Mouse (Mus musculus) large intestine, adult 2 months (tissue): Measurements from ENCODE around the gene Kdm5a. TPM values are rescaled to one million over a fixed set of nuclear protein-coding genes. Genes with fewer than 3 reads are reported as not detected.

Experiments
- DNase-seq: peaks from one replicate; pipeline ENCODE4 v3.0.0-alpha.2; 2012; ENCODE audit warnings: low read depth, low spot score
- WGBS: fragments of 180-500 bp; shearing (Covaris S2); methylation state at CpG from one replicate; pipeline ENCODE4 v1.1.7; 2018; 5-methylcytosine and 5-hydroxymethylcytosine counted together
- polyA plus RNA-seq: library from polyadenylated mRNA; depleted of rRNA; stranded (reverse); fragments of >200 nt; gene quantifications from 2 replicates; pipeline ENCODE4 v1.2.3, GENCODE M21; 2012; rRNA removed

Kdm5a gene
- polyA plus RNA-seq, result 2.1 and 4.0 TPM in 2 replicates

DNA sequence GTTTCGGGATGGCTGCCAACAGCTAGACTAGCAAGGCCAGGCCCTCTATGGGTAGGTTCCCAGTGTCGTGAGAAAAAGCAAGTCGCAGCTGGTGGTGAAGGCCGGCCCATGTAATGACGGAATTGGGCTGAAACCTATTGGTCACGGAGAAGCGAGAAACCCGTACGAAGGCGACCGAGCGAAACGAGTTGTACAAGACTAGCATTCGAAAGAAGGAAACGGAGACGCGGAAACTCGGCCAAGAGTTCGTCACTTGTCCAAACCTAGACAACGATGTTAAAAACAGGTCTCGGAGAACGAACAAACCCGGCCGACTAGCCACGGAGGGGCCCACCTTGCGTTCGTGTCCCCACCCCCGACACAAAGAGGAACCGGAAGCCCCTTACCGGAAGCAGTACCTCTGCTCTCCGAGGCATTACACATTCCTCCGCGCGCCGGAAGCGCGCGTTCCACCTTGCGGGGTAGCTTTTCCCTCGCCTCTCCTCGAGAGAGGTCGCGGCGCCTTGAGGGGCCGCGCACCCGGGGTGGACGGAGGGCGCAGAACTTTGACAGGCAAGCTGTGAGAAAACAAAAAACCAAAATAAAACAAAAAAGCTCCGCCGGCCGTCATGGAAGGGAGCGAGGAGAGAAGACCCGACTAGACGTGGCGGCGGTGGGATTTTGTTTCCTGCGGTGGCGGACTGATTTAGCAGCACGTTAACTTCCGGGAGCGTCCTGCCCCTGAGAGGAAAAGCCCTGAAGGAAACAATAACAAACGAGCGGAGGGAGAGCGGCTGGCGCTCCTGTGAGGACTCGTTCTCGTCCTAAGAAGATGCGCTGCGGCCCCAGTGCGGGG, at the start of gene Kdm5a, which contains the start of gene Ccdc77:
TSS of gene Kdm5a (plus strand) at position 437 of the 835 bp plus-strand sequence.
TSS of gene Ccdc77 (minus strand) at position 687 of the 835 bp plus-strand sequence.
- WGBS, result under 1% methylated on average over 71 of the region's 71 CpGs
- peak; percentile 90 for DNase-seq

DNA sequence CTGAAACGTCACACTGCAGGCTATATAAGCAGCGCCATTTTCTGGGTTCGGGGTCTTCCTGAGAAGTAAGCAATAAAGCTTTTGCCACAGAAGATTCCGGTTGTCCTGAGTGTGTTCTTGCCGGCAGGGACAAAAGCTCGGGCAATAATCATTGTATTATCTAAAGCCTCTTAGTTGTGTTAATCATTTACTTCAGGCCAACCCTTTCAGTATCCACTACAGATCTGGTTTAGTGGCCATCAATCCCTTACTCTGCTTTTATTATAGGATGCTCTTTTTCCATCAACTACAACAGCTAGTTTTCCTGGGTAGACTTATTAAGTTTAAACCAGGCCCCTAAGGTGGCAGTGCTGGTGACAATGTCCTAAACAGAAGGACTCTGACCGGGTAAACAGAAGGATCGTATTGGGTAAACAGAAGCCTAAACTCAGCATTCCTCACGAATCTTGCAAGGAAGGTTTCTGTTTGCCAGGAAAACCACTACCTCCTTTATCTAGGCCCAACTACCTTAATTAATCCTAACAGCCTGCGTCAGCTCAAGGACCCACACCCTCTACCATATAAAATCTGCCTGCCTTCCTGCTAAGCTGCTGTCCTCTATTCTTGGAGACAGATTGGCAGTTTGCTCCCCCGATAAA, 45.5 kb upstream of the Kdm5a start:
- no peak for DNase-seq

GRCm38 (mm10) chr6:120319129-120319528, 44.8 kb upstream of the Kdm5a start:
- WGBS, result 39% methylated on average over 9 of the region's 9 CpGs
- DNase-seq, result no peak

More for the DNA sequence above, 45.5 kb upstream of the Kdm5a start:
- 26% methylated on average over 11 of the region's 11 CpGs for WGBS

DNA sequence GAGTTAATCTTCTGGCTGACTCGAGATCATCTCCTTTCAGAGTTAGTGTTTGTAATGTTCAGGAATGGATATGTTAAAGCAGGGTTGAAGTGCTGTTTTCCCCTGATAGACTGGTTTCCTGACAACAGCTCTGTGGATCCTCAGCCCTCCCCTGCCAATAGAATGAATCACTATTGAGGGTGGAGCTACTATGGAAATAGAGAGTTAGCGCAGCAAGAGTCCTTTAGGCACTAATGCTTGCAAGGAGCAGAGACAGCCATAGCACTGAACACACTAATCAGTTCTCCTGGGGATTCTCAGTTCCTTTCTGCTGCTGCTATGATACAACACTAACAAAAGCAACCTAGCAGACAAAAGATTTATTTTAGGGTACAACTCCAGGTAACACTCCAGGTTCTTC, 43.6 kb upstream of the Kdm5a start:
- WGBS, result 51% methylated on average over 2 of the region's 2 CpGs
- DNase-seq, result no peak

GRCm38 (mm10) chr6:120324295-120324927, 39.5 kb upstream of the Kdm5a start:
- 32% methylated on average over 6 of the region's 6 CpGs for WGBS
- no peak for DNase-seq

DNA sequence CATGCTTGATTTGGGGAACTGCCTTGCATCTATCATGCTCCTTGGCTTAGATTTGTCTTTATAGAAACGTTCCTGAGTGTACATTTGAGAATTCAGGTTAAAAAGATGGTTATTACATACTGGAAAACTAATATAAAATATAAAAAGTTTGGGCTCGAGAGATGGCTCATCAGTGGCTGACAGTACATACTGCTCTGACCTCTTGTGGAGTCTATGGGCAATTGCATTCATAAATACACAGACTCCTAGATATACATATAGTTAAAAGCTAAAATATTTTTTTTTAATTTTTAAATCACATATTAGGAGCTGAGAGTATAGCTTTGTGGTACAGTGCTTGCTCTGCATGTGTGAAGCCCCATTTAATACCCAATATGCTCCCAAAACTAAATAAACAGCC, 31.6 kb upstream of the Kdm5a start:
- no peak for DNase-seq
- 78% methylated on average over 2 of the region's 2 CpGs for WGBS

GRCm38 (mm10) chr6:120343992-120344391, 19.9 kb upstream of the Kdm5a start:
- no peak for DNase-seq
- WGBS, result 45% methylated on average over 1 of the region's 1 CpGs

- WGBS, result 87% methylated on average over 3 of the region's 3 CpGs
These were observed 14.9 kb upstream of the Kdm5a start for GRCm38 (mm10) chr6:120349018-120349417.

DNA sequence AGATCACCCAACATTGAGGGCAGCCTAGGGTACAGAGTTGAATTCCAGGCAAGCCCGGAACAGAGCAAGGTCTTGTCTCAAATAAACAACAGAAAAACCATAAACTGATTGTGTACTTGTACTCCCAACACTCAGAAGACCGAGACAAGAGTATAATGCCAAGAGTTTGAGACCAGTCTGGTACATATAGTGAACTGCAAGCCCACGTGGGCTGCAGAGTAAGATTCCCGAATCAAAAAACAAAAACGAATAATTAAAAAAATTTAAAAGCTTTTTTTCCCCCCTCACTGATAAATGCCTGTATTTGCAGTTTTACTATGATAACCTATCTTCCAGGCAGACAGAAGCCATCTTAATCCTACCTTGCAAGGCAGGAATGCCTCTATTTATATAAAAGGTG, 7.4 kb upstream of the Kdm5a start:
- 6% methylated on average over 5 of the region's 5 CpGs for WGBS
- DNase-seq, result no peak

More at GRCm38 (mm10) chr6:120349018-120349417, 14.9 kb upstream of the Kdm5a start:
- DNase-seq, result no peak

GRCm38 (mm10) chr6:120356951-120357945, 6.7 kb upstream of the Kdm5a start:
- WGBS, result under 1% methylated on average over 31 of the region's 31 CpGs

GRCm38 (mm10) chr6:120362124-120362523, 1.8 kb upstream of the Kdm5a start:
- 93% methylated on average over 2 of the region's 2 CpGs for WGBS
- no peak for DNase-seq

More at GRCm38 (mm10) chr6:120356951-120357945, 6.7 kb upstream of the Kdm5a start:
- DNase-seq, result peak; percentile 84

DNA sequence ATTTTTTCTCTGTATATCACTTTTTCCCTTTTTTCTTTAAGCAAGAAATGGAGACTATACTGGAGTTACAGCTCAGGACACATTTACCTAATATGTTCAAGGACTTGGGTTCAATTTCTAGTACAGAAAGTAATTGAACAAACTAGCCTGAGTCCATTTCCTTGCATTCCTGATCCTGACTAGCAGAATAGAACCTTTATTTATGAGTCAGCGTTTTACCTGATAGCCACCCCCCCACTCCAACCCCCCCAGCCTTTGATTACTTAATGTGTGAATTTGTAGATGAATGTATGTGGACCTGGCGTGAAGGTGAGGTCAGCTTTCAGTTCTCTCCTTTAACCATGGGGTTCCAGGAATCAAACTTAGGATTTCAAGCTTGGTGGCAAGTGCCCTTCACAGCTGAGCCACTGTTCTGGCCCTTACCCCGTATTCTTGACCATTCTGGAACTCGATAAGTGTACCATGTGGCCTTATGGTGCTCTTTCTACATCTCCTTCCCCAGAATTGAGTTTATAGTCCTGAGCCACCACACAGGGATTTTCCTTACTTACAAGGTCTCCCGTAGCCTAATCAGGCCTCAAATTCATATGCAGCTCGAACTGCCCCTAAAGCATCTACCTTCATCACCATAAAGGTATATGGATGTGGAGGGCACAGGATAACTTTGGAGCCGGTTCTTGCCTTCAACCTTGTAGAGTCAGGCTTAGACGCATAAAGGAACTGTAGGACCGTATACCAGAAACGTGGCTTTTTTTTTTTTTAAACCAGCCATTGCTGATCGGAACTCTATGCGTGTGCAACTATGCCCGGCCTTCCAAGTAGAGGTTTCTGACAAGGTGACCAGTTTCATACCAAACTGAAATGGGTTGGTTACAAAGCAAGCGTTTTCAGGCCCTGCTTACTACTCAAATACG, 893 bp upstream of the Kdm5a start:
- WGBS, result 9% methylated on average over 15 of the region's 15 CpGs
- no peak for DNase-seq

DNA sequence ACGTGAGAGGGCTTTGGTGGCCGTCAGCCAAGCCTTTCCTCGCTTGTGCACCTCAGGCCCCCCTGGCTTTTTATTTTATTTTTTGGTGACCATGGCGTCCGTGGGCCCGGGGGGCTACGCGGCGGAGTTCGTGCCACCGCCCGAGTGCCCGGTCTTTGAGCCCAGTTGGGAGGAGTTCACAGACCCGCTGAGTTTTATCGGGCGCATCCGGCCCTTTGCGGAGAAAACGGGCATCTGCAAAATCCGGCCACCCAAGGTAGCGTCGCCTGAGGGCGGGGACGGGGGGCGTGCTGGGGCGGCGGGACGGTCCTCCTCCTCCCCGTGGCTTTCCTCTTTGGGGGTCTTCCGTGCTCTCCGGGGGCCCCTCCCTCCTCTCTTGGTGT, 590 bp downstream of the Kdm5a start:
- DNase-seq, result no peak
- WGBS, result under 1% methylated on average over 31 of the region's 31 CpGs

DNA sequence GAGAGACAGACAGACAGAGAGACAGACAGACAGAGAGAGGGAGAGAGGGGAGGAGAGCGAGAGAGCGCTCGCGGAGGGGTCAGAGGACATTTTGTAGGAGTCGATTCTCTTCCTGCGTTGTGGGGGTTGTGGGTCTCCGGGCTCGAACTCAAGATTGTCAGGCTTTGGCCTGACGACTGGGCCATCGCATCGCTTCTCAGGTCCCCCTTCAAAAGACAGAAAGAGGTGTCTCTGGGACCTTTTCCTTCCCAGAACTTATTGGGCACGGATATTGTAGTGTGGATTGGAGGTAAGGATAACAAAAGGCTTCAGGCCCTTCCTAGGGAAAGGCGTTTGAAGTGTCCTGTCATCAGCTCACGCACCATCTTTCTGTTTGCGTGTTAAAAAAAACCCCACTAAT, 1.1 kb downstream of the Kdm5a start:
- no peak for DNase-seq
- WGBS, result under 1% methylated on average over 15 of the region's 15 CpGs

DNA sequence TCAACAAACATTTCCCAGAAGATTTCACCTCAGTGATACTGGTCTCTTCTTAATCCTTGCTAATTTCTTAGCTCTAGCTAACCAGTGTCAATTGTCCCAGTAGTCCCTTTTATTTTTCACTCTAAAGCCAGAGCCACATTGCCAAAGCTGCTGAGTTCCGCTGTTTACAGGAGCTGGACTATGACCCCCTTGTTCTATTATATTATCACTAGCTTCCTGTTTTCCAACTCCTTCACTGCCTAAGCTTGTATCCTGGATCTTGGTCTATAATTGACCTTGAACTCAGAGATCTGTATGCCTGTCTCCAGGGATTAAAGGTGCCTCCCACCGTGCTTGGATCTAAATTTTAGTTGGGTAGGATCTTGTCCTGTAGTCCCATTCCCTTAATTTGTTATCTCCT, 12.8 kb downstream of the Kdm5a start:
- 35% methylated on average over 2 of the region's 2 CpGs for WGBS
- DNase-seq, result peak; percentile 56

DNA sequence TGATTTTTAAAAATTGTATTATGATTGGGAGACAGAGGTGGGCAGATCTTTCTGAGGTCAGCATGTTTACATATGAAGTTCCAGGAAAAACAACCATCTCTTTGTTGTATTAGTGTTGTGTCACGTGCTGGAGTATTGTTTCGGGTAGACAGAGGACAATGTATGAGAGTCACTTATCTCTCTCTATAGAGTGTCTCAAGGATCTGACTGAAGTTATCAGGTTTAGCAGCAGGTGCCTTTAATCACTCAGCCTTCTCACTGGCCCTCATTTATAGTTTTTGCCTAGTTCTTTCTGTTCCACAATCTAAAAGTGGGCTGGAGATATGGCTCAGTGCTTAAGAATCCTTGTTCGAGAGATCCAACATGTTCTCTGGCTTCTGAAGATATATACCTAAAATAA, 26.1 kb downstream of the Kdm5a start:
- 84% methylated on average over 3 of the region's 3 CpGs for WGBS

GRCm38 (mm10) chr6:120392811-120393210, 28.9 kb downstream of the Kdm5a start:
- no peak for DNase-seq
- WGBS, result 93% methylated on average over 2 of the region's 2 CpGs

More for the DNA sequence above, 26.1 kb downstream of the Kdm5a start:
- DNase-seq, result no peak
